Mouse (Mus musculus) embryonic facial prominence, embryonic 14.5 days (tissue): ENCODE results near the gene Fastk. TPM values are rescaled to one million over a fixed set of nuclear protein-coding genes. Genes with fewer than 3 reads are reported as not detected.

Source experiments
- ATAC-seq: fragments of 200-750 bp; cut with Nextera tagmentation; 2 replicates; pipeline ENCODE4 v1.8.0; 2017; ENCODE audit warnings: low read depth, moderate number of reproducible peaks, moderate TSS enrichment
- DNase-seq: peaks from one replicate; pipeline ENCODE4 v3.0.0-alpha.2; 2015; ENCODE audit warnings: low spot score
- H3K27ac ChIP-seq: fragments of 300-500 bp; sonication (generic); replicated peaks from 2 replicates; pipeline ENCODE4 v1.5.1; 2014; ENCODE audit warnings: low read depth, mild to moderate bottlenecking, low read length, moderate library complexity
- H3K27me3 ChIP-seq: fragments of 300-500 bp; sonication (generic); replicated peaks from 2 replicates; pipeline ENCODE4 v1.6.1; 2014; ENCODE audit warnings: low read length; ENCODE audit not compliant: control insufficient read depth, insufficient read depth
- H3K36me3 ChIP-seq: fragments of 300-500 bp; sonication (generic); 2 replicates; pipeline ENCODE4 v1.6.1; 2014; ENCODE audit warnings: low read length, mixed read lengths; ENCODE audit not compliant: control insufficient read depth, insufficient read depth
- H3K4me1 ChIP-seq: fragments of 300-500 bp; sonication (generic); 2 replicates; pipeline ENCODE4 v1.6.1; 2014; ENCODE audit warnings: antibody characterized with exemption, low read length; ENCODE audit not compliant: control insufficient read depth, insufficient read depth
- H3K4me2 ChIP-seq: fragments of 300-500 bp; sonication (generic); 2 replicates; pipeline ENCODE4 v1.6.1; 2014; ENCODE audit warnings: low read depth, mild to moderate bottlenecking, low read length, moderate library complexity, mixed read lengths
- H3K4me3 ChIP-seq: fragments of 300-500 bp; sonication (generic); 2 replicates; pipeline ENCODE4 v1.5.1; 2014; ENCODE audit warnings: low read depth, mild to moderate bottlenecking, low read length
- H3K9ac ChIP-seq: fragments of 300-500 bp; sonication (generic); 2 replicates; pipeline ENCODE4 v1.6.1; 2014; ENCODE audit warnings: low read depth, mild to moderate bottlenecking, low read length, moderate library complexity, mixed read lengths
- H3K9me3 ChIP-seq: fragments of 300-500 bp; sonication (generic); 2 replicates; pipeline ENCODE4 v1.6.1; 2016; ENCODE audit warnings: low read length; ENCODE audit not compliant: control insufficient read depth
- WGBS: fragments of 180-500 bp; shearing (Covaris S2); extraction: QIAGEN DNeasy Blood & Tissue Kit; methylation state at CpG from one replicate; pipeline ENCODE4 v1.1.7; 2014; 5-methylcytosine and 5-hydroxymethylcytosine counted together
- polyA plus RNA-seq: library from polyadenylated mRNA; unstranded; fragments of >200 nt; fragmentation: Nextera tagmentation; extraction: Ambion mirVana; gene quantifications from 2 replicates; pipeline ENCODE4 v1.2.1, GENCODE M21; 2014

Fastk gene
- polyA plus RNA-seq, 1 experiment from 2014 or later: 111 TPM

DNA sequence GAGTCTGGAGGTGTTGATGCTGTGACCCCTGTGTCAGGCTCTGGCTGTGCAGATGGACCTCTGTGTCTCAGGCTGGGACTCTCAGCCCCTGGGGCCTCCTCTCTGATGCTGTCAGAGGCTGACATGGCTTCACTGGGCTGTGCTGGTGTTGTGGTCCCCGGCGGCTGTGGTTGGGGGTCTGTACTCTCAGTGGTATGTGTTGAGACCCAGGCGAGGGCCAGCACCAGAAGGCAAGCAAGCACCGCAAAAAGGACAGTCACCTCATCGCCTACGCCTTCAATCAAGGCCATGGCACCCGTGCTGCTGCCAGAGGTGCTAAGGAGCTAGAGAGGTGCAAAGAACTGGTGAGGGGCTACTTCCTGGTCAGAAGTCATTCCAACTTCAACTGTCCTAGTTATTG lies 1.5 kb upstream of the Fastk start:
- WGBS: 83% methylated on average over 7 of the region's 7 CpGs
- H3K36me3 ChIP-seq: peaks cover 22% of the 10 kb centered on the region
- ATAC-seq: no peak
- no peaks in the 10 kb centered on the region for H3K9me3 ChIP-seq
- H3K4me1 ChIP-seq: peaks cover 16% of the 10 kb centered on the region
- H3K4me3 ChIP-seq: no peak overlapping the region
- H3K27me3 ChIP-seq: no peaks in the 10 kb centered on the region
- 0 out of 2 replicates have a peak overlapping the region, but pooled peaks have one; percentile 74 for H3K4me2 ChIP-seq
- no peak for DNase-seq
- no peak overlapping the region for H3K9ac ChIP-seq
- H3K27ac ChIP-seq: no peak overlapping the region

DNA sequence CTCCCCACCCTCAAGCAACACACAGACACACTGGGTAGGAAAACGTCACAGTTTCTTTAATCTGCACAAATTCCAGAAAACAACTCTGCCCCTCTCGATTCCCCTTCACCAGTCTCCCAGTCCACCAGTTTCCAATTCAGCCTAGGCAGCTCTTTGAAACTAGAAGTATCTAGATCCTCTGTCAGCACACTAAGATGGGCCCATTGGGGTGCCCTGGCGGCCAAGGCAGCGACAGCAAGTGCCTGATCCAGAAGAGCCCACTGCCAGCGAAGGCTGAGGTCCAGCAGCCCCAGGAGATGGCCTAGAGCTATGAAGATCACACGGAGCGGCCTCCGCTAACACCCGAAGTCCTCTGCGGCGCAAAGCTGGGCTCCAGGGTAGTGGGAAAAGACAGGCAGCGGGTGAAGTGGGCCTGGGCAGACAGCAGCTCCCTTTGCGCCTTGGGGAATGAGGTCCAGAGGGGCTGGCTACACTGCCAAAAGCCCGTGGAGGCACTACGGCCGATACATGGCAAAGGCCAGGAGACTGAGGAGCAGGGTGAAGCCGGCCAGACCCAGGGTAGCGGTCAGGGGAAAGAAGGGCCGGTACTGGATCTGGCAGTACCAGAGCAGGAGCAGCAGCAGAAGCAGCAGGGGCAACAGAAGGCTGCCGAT lies 467 bp upstream of the Fastk start:
- no peak for ATAC-seq
- whole genome bisulfite sequencing: 58% methylated on average over 19 of the region's 20 CpGs
- peak overlapping the region; percentile 80 for H3K4me2 ChIP-seq
- peak overlapping the region; percentile 89 for H3K4me3 ChIP-seq
- peak overlapping the region; percentile 95 for H3K9ac ChIP-seq
- no peaks in the 10 kb centered on the region for H3K27me3 ChIP-seq
- peaks cover 9% of the 10 kb centered on the region for H3K4me1 ChIP-seq
- DNase-seq: no peak
- peaks cover 33% of the 10 kb centered on the region for H3K36me3 ChIP-seq
- no peaks in the 10 kb centered on the region for H3K9me3 ChIP-seq
- H3K27ac ChIP-seq: peak overlapping the region; percentile 90

DNA sequence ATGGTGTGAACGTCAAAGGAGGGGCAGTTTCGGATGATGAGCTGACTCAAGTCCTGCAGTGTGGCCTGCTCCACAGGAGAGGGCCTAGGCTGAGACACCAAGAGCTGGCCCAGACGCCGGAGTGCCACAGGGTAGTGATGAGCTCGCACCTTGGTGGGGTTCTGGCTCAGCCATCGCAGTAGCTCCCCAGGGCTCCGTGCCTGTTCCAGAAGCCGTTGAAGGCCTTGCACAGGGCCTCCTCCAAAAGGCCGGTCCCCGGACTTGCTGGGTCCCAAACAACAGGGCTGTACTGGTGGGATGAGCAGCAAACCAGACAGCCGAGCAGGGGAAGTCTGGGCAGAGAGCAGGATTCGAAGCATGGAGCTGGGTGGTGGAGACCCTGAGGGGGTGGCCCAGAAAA lies 1.2 kb downstream of the Fastk start:
- ATAC-seq (no peak), DNase-seq (no peak)
- Histone ChIP-seq H3K4me2 (peak overlapping the region; percentile 80), H3K9me3 (no peaks in the 10 kb centered on the region), H3K9ac (peak overlapping the region; percentile 95), H3K27ac (no peak overlapping the region), H3K4me1 (peaks cover 9% of the 10 kb centered on the region), H3K36me3 (peaks cover 49% of the 10 kb centered on the region), H3K4me3 (peak overlapping the region; percentile 89), H3K27me3 (no peaks in the 10 kb centered on the region)
- WGBS: 85% methylated on average over 10 of the region's 12 CpGs

DNA sequence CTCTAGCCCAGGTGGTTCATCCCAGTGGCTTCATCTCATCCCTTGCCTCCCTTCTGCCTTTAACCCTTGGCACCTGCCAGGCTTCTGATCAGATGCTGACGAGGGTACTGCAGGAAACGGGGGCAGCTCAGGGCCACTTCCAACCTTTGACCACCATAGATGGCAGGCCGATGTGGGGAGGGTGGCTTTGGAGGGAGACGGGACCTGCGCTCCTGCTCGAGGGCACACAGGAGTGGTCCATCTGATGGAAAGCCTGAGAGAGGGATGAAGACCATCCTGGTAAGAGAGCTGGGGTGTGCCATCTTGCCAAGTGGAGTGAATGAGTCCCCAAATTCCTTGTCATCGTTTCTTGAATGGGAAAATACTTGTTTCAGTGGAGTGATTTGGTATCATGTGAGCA lies 1.9 kb downstream of the Fastk start:
- Histone ChIP-seq H3K9ac (no peak overlapping the region), H3K27me3 (no peaks in the 10 kb centered on the region), H3K36me3 (peaks cover 56% of the 10 kb centered on the region), H3K4me2 (no peak overlapping the region), H3K9me3 (no peaks in the 10 kb centered on the region), H3K4me3 (no peak overlapping the region), H3K4me1 (peaks cover 9% of the 10 kb centered on the region), H3K27ac (no peak overlapping the region)
- DNase-seq (no peak), ATAC-seq (no peak)
- 90% methylated on average over 7 of the region's 7 CpGs for WGBS

DNA sequence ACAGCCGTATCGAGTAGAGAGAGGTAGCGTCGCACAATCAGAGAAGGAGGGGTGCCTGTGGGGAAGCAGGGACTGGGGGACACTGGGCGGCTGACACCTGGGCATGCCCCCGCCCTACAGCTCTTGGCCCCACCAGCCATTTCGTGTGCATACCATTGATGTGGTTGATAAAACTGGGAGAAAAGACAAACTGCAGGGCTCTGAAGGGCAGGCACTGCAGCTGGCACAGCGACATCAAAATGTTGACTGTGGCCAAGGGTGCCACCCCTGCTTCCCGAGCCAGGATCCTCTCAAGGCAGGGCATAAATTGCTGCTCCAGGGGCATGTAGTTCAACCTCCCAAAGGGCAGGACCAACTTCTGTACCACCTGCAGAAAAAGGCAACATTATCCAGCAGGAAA lies 3.1 kb downstream of the Fastk start:
- no peak for ATAC-seq
- no peaks in the 10 kb centered on the region for H3K9me3 ChIP-seq
- no peak overlapping the region for H3K4me3 ChIP-seq
- WGBS: 83% methylated on average over 9 of the region's 9 CpGs
- peaks cover 9% of the 10 kb centered on the region for H3K4me1 ChIP-seq
- no peak for DNase-seq
- no peaks in the 10 kb centered on the region for H3K27me3 ChIP-seq
- H3K27ac ChIP-seq: no peak overlapping the region
- H3K36me3 ChIP-seq: peaks cover 68% of the 10 kb centered on the region
- no peak overlapping the region for H3K9ac ChIP-seq
- no peak overlapping the region for H3K4me2 ChIP-seq

DNA sequence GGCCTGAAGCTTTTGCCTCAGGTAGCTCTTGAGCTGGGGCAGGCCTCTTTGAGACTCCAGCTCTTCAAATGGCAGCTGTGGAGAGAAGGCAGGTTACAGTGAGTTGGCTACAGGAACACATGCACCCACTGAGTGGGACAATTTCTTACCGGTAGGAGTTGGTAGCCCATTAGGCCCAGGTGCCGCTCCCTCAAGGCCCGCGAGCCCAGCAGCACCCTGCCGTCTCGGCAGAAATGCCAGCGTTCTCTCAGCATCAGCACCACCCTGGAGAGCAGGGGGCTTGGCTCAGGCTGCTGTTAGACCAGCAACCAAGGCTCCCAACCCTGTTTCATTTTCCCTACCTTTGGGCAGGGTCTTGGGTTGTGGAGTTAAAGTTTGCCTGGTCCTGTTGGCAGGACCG lies 3.9 kb downstream of the Fastk start:
- Histone ChIP-seq H3K4me1 (peaks cover 9% of the 10 kb centered on the region), H3K4me2 (no peak overlapping the region), H3K27me3 (no peaks in the 10 kb centered on the region), H3K36me3 (peaks cover 76% of the 10 kb centered on the region), H3K4me3 (no peak overlapping the region), H3K9ac (no peak overlapping the region), H3K9me3 (no peaks in the 10 kb centered on the region), H3K27ac (no peak overlapping the region)
- 94% methylated on average over 8 of the region's 8 CpGs for WGBS
- ATAC-seq (no peak), DNase-seq (no peak)

DNA sequence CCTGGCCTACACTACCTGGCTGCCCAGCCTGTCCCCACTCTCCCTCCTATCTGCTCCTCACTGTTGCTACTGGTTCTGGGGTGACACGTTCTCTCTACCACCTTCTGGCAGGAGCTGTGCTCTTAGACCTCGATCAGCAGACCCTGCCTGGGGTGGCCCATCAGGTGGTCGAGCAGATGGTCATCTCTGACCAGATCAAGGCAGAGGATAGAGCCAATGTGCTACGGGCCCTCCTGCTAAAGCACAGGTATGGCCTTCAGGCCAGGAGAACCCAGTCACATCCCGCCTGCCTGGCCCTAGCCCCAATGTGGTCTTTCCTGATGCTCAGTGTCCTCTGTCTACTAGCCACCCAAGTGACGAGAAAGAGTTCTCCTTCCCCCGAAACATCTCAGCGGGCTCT lies 11.1 kb downstream of the Fastk start:
- H3K27me3 ChIP-seq: no peaks in the 10 kb centered on the region
- no peaks in the 10 kb centered on the region for H3K9me3 ChIP-seq
- 87% methylated on average over 8 of the region's 8 CpGs for WGBS
- ATAC-seq: no peak
- H3K36me3 ChIP-seq: peaks cover 99% of the 10 kb centered on the region
- no peak overlapping the region for H3K27ac ChIP-seq
- no peak for DNase-seq
- no peaks in the 10 kb centered on the region for H3K4me1 ChIP-seq
- no peak overlapping the region for H3K4me3 ChIP-seq
- H3K9ac ChIP-seq: no peak overlapping the region
- H3K4me2 ChIP-seq: no peak overlapping the region

DNA sequence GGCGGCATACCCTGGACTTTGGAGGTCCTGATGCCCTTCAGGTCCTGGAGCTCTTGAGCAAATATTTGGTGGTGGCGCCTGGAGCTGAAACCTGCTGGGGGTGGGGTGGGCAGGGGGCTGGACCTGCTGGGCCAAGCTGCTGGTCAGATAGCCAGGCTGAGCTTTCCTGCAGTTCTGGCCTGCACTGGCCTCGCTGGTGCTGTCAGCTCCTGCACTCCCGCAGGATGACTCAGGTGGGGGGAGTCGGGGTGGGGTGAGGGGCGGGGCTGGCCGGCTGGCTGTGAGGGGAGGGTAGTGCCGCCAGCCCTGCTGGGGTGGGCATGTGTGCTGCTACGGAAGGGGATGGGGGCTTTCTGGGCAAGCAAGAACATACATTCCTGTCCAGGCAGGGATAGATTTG lies 16.5 kb downstream of the Fastk start:
- ATAC-seq: no peak
- Histone ChIP-seq H3K9me3 (no peaks in the 10 kb centered on the region), H3K27me3 (no peaks in the 10 kb centered on the region), H3K4me1 (peaks cover 37% of the 10 kb centered on the region), H3K36me3 (peaks cover 47% of the 10 kb centered on the region), H3K27ac (no peak overlapping the region), H3K4me3 (no peak overlapping the region), H3K9ac (0 out of 2 replicates have a peak overlapping the region, but pooled peaks have one; percentile 20), H3K4me2 (peak overlapping the region; percentile 85)
- WGBS: 28% methylated on average over 6 of the region's 9 CpGs
- DNase-seq: peak; percentile 13

DNA sequence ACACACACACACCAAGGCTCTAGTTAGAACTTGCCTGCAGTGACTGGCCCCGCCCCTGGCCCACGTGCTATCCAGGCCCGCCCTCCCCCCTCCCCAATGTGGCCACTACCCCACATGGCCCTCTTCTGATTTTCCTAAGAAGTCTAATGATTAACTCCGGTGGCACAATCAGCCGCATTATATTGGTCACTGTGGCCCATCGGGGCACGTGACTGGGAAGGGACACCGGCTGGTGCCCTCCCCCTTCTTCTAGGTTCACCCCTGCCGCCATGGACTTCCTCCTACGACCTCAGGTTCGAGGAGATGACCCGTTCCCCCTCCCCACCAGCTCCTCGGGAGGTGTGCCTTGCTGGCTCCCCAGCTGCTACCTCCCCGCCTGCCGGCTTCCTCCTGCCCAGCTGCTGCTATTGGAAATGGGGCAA lies 17.1 kb downstream of the Fastk start:
- Histone ChIP-seq H3K27ac (peak overlapping the region; percentile 6; the same call in 1 of the 2 replicates), H3K27me3 (no peaks in the 10 kb centered on the region), H3K9ac (0 out of 2 replicates have a peak overlapping the region, but pooled peaks have one; percentile 19), H3K4me1 (peaks cover 37% of the 10 kb centered on the region), H3K36me3 (peaks cover 41% of the 10 kb centered on the region), H3K4me3 (no peak overlapping the region), H3K9me3 (no peaks in the 10 kb centered on the region), H3K4me2 (peak overlapping the region; percentile 85)
- peak; percentile 24 for DNase-seq
- WGBS: 16% methylated on average over 14 of the region's 15 CpGs
- ATAC-seq: no peak
